8 mouse cellular contexts compared by ENCODE assay signal in genomic region chr11:88716061-88716994, GRCm38 (mm10). TPM values are rescaled to one million over a fixed set of nuclear protein-coding genes. Genes with fewer than 3 reads are reported as not detected.
DNase-seq lines count a peak whose midpoint lies in the region; ATAC-seq and TF ChIP-seq lines count a peak whose summit lies in the region.

No protein-coding gene starts in this region.

- no peak for TF ChIP-seq CTCF in heart, postnatal 0 days (IDR thresholded peaks at IDR 0.05; ENCODE audit: low read depth)
- no peak for TF ChIP-seq CTCF in small intestine, adult 2 months (IDR thresholded peaks at IDR 0.05; ENCODE audit: extremely low read depth, insufficient read length, insufficient replicate concordance, low read depth, low read length)

- no peak for TF ChIP-seq POLR2A in small intestine, adult 2 months (IDR thresholded peaks at IDR 0.05; ENCODE audit: low read depth, low read length)

- 2% methylated on average over 23 of the region's 23 CpGs for WGBS in heart, postnatal 0 days
- WGBS in macrophage (ENCODE audit: missing documents) = 10% methylated on average over 22 of the region's 23 CpGs
- 10% methylated on average over 23 of the region's 23 CpGs for WGBS in small intestine, adult 2 months

- H3K79me2 ChIP-seq in macrophage (ENCODE audit: inconsistent target) = no peaks in the 10 kb centered on the region

- DNase-seq in ovary, adult 18-20 months (ENCODE audit: low spot score) = peak; percentile 24
- DNase-seq in ovary, postnatal 14 days (ENCODE audit: low spot score) = no peak
- DNase-seq in cerebellum, postnatal 25 days = peak; percentile 36 to 53
- DNase-seq in heart, postnatal 0 days (ENCODE audit: low spot score) = no peak
- peak; percentile 39 to 70 for DNase-seq in layer of hippocampus, postnatal 14 days (ENCODE audit: low spot score in 2 of 2)
- DNase-seq in gastrocnemius, postnatal 25 days = no peak

- H3K9ac ChIP-seq in heart, postnatal 0 days (replicated peaks; ENCODE audit: low read depth, low read length) = peak overlapping the region; percentile 100

- H3K27me3 ChIP-seq in heart, postnatal 0 days (ENCODE audit: control insufficient read depth, insufficient read depth, low read length) = no peaks in the 10 kb centered on the region
- H3K27me3 ChIP-seq in small intestine, adult 2 months (ENCODE audit: control insufficient read depth, insufficient read depth, low read length) = no peaks in the 10 kb centered on the region

- H3K27ac ChIP-seq in heart, postnatal 0 days (ENCODE audit: low read depth) = peak overlapping the region; percentile 99
- no peak overlapping the region for H3K27ac ChIP-seq in macrophage
- H3K27ac ChIP-seq in small intestine, adult 2 months (ENCODE audit: insufficient read depth, low read depth, low read length) = no peak overlapping the region

- H3K4me1 ChIP-seq in heart, postnatal 0 days (ENCODE audit: control insufficient read depth, insufficient read depth) = peaks cover 15% of the 10 kb centered on the region; the same call in 1 of the 2 replicates
- H3K4me1 ChIP-seq in small intestine, adult 2 months (ENCODE audit: control insufficient read depth, insufficient read depth, insufficient read length, low read length) = no peaks in the 10 kb centered on the region

- ATAC-seq in heart, postnatal 0 days (ENCODE audit: insufficient read depth, low read depth) = no peak

- no peaks in the 10 kb centered on the region for H3K9me3 ChIP-seq in heart, postnatal 0 days (replicated peaks; ENCODE audit: control insufficient read depth, low read length)

- H3K4me3 ChIP-seq in heart, postnatal 0 days (ENCODE audit: low read depth, low read length) = peak overlapping the region; percentile 99
- H3K4me3 ChIP-seq in macrophage (ENCODE audit: inconsistent target) = peak overlapping the region; percentile 52
- H3K4me3 ChIP-seq in small intestine, adult 2 months (ENCODE audit: low read depth, low read length) = peak overlapping the region; percentile 61

- no peak for TF ChIP-seq EP300 in heart, postnatal 0 days (IDR thresholded peaks at IDR 0.05; ENCODE audit: low read depth)

- H3K4me2 ChIP-seq in heart, postnatal 0 days (ENCODE audit: low read depth, low read length) = peak overlapping the region; percentile 99

- H3K36me3 ChIP-seq in heart, postnatal 0 days (replicated peaks; ENCODE audit: control insufficient read depth, insufficient read depth, low read length) = peaks cover 13% of the 10 kb centered on the region
- H3K36me3 ChIP-seq in macrophage (ENCODE audit: inconsistent target) = no peaks in the 10 kb centered on the region
- peaks cover 9% of the 10 kb centered on the region for H3K36me3 ChIP-seq in small intestine, adult 2 months (ENCODE audit: control insufficient read depth, insufficient read depth, low read length)

RNA-seq across cellular contexts. Expression of gene Msi2, which starts 2.0 kb away (rescaled TPM):
- total RNA-seq in heart, postnatal 0 days (2014; rRNA removed; ENCODE audit: low replicate concordance) = 94.6 and 114 TPM in 2 replicates
- polyA plus RNA-seq in heart, postnatal 0 days (2015; fragmentation: Nextera tagmentation; extraction: Ambion mirVana) = 20.6 and 22.1 TPM in 2 replicates
- 100 to 1,000 TPM; 116 to 121 TPM for total RNA-seq in layer of hippocampus, postnatal 14 days (2021)
- total RNA-seq in macrophage (2018; cell fraction: chromatin; rRNA removed) = 10 to 100 TPM; 26.7 to 67.4 (median 43.9) TPM
- 10 to 100 TPM in 3 of 26 experiments, 1 to 10 TPM in 23; 7.5 to 10.2 (median 8.7) TPM for total RNA-seq in macrophage (2018; cell fraction: cytosol; rRNA removed)
- total RNA-seq in macrophage (2018; cell fraction: nucleus; rRNA removed) = 10 to 100 TPM; 10.4 to 52.9 (median 24.6) TPM
- 4.8 to 5.2 TPM (median 5.1 TPM) in 3 replicates for polyA plus RNA-seq in macrophage (2018)
- polyA plus RNA-seq in small intestine, adult 2 months (2012; rRNA removed) = 5.1 and 8.8 TPM in 2 replicates
- 100 to 1,000 TPM; 158 TPM for total RNA-seq in gastrocnemius, postnatal 25 days (2021)

Comparison
In these comparisons a context has a peak if more than half of its experiments do, and no peak if none do; other contexts are left out.
1. DNase-seq: peak in ovary, adult 18-20 months (single experiment), cerebellum, postnatal 25 days (2 of 2) and layer of hippocampus, postnatal 14 days (2 of 2); none in ovary, postnatal 14 days (single experiment), heart, postnatal 0 days (single experiment) and gastrocnemius, postnatal 25 days (single experiment).
2. Peak in every context shown above with its lines, with median percentiles within 50 percentile points of each other: H3K4me3 ChIP-seq.